Mouse (Mus musculus) intestine, postnatal 0 days (tissue): ENCODE results near the gene Cgref1. TPM values are rescaled to one million over a fixed set of nuclear protein-coding genes. Genes with fewer than 3 reads are reported as not detected.

ENCODE experiments used
- ATAC-seq: fragments of 200-750 bp; cut with Nextera tagmentation; 2 replicates; pipeline ENCODE4 v1.8.0; 2017; ENCODE audit warnings: mild to moderate bottlenecking, moderate TSS enrichment, moderate library complexity
- H3K27ac ChIP-seq: fragments of 300-500 bp; sonication (generic); 2 replicates; pipeline ENCODE4 v1.5.1; 2014; ENCODE audit warnings: mild to moderate bottlenecking, low read depth, low read length, moderate library complexity
- H3K27me3 ChIP-seq: fragments of 300-500 bp; sonication (generic); replicated peaks from 2 replicates; pipeline ENCODE4 v1.6.1; 2014; ENCODE audit warnings: low read length, mixed read lengths; ENCODE audit not compliant: control insufficient read depth, insufficient read depth
- H3K36me3 ChIP-seq: fragments of 300-500 bp; sonication (generic); 2 replicates; pipeline ENCODE4 v1.6.1; 2014; ENCODE audit warnings: mild to moderate bottlenecking, moderate library complexity; ENCODE audit not compliant: control insufficient read depth, insufficient read depth
- H3K4me1 ChIP-seq: fragments of 300-500 bp; sonication (generic); replicated peaks from 2 replicates; pipeline ENCODE4 v1.6.1; 2014; ENCODE audit warnings: antibody characterized with exemption, low read length, mixed read lengths; ENCODE audit not compliant: control insufficient read depth, insufficient read depth
- H3K4me2 ChIP-seq: fragments of 300-500 bp; sonication (generic); replicated peaks from 2 replicates; pipeline ENCODE4 v1.6.1; 2014; ENCODE audit warnings: low read depth, mild to moderate bottlenecking, moderate library complexity
- H3K4me3 ChIP-seq: fragments of 300-500 bp; sonication (generic); 2 replicates; pipeline ENCODE4 v1.5.1; 2014; ENCODE audit warnings: low read depth, low read length
- H3K9ac ChIP-seq: fragments of 300-500 bp; sonication (generic); 2 replicates; pipeline ENCODE4 v1.6.1; 2014; ENCODE audit warnings: mild to moderate bottlenecking, low read depth, low read length
- H3K9me3 ChIP-seq: fragments of 300-500 bp; sonication (generic); 2 replicates; pipeline ENCODE4 v1.6.1; 2016; ENCODE audit warnings: mixed run types; ENCODE audit not compliant: control insufficient read depth
- CTCF ChIP-seq: sonication (generic); IDR thresholded peaks from 2 replicates; pipeline ENCODE4 v1.5.1; 2016; ENCODE audit warnings: low read depth, mild to moderate bottlenecking, control low read depth, antibody characterized with exemption, moderate library complexity
- WGBS: fragments of 180-500 bp; shearing (Covaris S2); extraction: QIAGEN DNeasy Blood & Tissue Kit; methylation state at CpG from one replicate; pipeline ENCODE4 v1.1.7; 2014; 5-methylcytosine and 5-hydroxymethylcytosine counted together
- polyA plus RNA-seq: library from polyadenylated mRNA; unstranded; fragments of >200 nt; fragmentation: Nextera tagmentation; extraction: Ambion mirVana; gene quantifications from 2 replicates; pipeline ENCODE4 v1.2.1, GENCODE M21; 2015

Cgref1 gene
- polyA plus RNA-seq, 1 experiment from 2014 or later = 618 TPM

- H3K4me1 ChIP-seq = peaks cover 2% of the 10 kb centered on the region; the same call in 1 of the 2 replicates
- H3K36me3 ChIP-seq = no peaks in the 10 kb centered on the region
- peak; percentile 94 for ATAC-seq
- no peaks in the 10 kb centered on the region for H3K27me3 ChIP-seq
- peak overlapping the region; percentile 64; the same call in 1 of the 2 replicates for H3K27ac ChIP-seq
- no peaks in the 10 kb centered on the region for H3K9me3 ChIP-seq
- 0 out of 2 replicates have a peak overlapping the region, but pooled peaks have one; percentile 48 for H3K4me2 ChIP-seq
- no peak overlapping the region for H3K9ac ChIP-seq
- no peak for TF ChIP-seq CTCF
- H3K4me3 ChIP-seq = no peak overlapping the region
- WGBS = 28% methylated on average over 2 of the region's 2 CpGs
Observed at GRCm38 (mm10) chr5:30969440-30969839, 24.0 kb upstream of the Cgref1 start.

DNA sequence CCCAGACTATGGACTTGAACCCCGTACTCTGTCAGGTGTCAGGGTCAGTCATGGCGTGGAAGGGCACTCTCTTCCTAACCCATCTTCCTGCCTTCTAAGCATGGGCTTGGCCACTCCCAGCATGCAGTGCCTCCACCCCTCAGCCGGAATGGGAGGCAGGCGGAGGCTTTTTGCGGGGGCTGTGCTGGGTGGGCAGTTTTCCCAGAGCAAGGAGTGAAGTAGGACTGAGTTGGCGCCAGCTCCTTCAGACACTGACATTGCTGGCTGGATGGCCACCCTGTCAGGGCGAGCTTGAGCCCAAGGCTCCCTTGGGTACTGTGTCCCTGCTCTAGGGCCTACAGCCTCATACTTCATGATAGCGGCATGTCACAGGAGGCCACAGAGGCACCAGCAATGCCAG lies 23.0 kb upstream of the Cgref1 start, which contains the start of gene Tcf23:
Gene Tcf23 (plus strand): TSS at position 247 of the 400 bp plus-strand sequence.
- Histone ChIP-seq H3K4me2 (no peak within 1 kb of the TSS), H3K9me3 (no peaks in the 10 kb centered on the region), H3K27me3 (no peaks in the 10 kb centered on the region), H3K36me3 (no peaks in the 10 kb centered on the region), H3K27ac (peak within 1 kb of the TSS; percentile 64; the same call in 1 of the 2 replicates), H3K4me1 (peaks cover 2% of the 10 kb centered on the region; the same call in 1 of the 2 replicates), H3K4me3 (no peak within 1 kb of the TSS), H3K9ac (no peak within 1 kb of the TSS)
- no peak for TF ChIP-seq CTCF
- 59% methylated on average over 8 of the region's 8 CpGs for WGBS
- no peak for ATAC-seq

DNA sequence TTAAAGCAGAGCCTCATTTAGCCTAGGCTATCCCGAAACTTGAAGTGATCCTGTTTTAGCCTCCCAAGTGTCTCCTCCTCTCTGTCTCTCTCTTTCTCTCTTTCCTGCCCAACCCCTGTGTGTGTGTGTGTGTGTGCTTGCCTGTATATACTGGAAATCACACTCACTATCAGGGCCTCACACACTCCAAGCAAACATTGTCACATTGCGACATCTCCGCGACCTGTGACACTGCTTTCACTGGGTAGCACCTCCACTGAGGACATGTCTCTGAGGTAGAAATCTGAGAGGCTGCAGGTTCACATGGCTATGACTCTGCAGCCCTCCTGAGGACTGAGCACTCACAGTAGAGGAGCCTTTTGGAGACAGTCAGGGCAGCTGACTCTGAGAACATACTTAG lies 20.8 kb upstream of the Cgref1 start:
- Histone ChIP-seq H3K27ac (no peak overlapping the region), H3K36me3 (no peaks in the 10 kb centered on the region), H3K4me1 (peaks cover 2% of the 10 kb centered on the region; the same call in 1 of the 2 replicates), H3K9me3 (no peaks in the 10 kb centered on the region), H3K4me2 (no peak overlapping the region), H3K27me3 (no peaks in the 10 kb centered on the region), H3K4me3 (no peak overlapping the region), H3K9ac (no peak overlapping the region)
- WGBS = 56% methylated on average over 4 of the region's 4 CpGs
- no peak for TF ChIP-seq CTCF
- peak; percentile 17; the same call in 1 of the 2 replicates for ATAC-seq

DNA sequence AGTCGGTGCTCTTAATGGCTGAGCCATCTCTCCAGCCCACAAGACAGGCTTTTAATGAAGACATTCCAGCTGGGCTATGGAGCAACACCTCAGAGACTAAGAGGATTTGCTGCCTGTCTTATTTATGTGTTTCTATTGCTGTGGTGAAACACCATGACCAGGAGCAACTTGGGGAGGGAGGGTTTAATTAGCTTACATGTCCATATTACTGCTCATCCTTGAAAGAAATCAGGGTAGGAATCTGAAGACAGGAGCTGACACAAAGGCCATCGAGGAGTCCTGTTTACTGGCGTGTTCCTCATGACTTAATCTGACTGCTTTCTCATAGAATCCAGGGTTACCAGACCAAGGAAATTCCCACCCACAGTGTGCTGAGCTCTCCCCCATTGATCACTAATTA lies 18.5 kb upstream of the Cgref1 start:
- H3K4me2 ChIP-seq = no peak overlapping the region
- no peak overlapping the region for H3K9ac ChIP-seq
- H3K36me3 ChIP-seq = no peaks in the 10 kb centered on the region
- no peaks in the 10 kb centered on the region; the same call in 1 of the 2 replicates for H3K4me1 ChIP-seq
- no peak for TF ChIP-seq CTCF
- no peak overlapping the region for H3K4me3 ChIP-seq
- ATAC-seq = no peak
- WGBS = 78% methylated on average over 3 of the region's 3 CpGs
- no peaks in the 10 kb centered on the region for H3K27me3 ChIP-seq
- no peaks in the 10 kb centered on the region for H3K9me3 ChIP-seq
- H3K27ac ChIP-seq = no peak overlapping the region

- peaks cover 14% of the 10 kb centered on the region for H3K36me3 ChIP-seq
- 72% methylated on average over 10 of the region's 10 CpGs for WGBS
- H3K27ac ChIP-seq = 0 out of 2 replicates have a peak overlapping the region, but pooled peaks have one; percentile 42
- H3K4me3 ChIP-seq = no peak overlapping the region
- H3K4me2 ChIP-seq = no peak overlapping the region
- H3K4me1 ChIP-seq = peaks cover 3% of the 10 kb centered on the region; the same call in 1 of the 2 replicates
- H3K27me3 ChIP-seq = no peaks in the 10 kb centered on the region
- H3K9ac ChIP-seq = no peak overlapping the region
- no peaks in the 10 kb centered on the region for H3K9me3 ChIP-seq
- ATAC-seq = no peak
- no peak for TF ChIP-seq CTCF
Observed at GRCm38 (mm10) chr5:30961545-30962505, 16.4 kb upstream of the Cgref1 start.

- H3K36me3 ChIP-seq = peaks cover 17% of the 10 kb centered on the region
- WGBS = 80% methylated on average over 2 of the region's 2 CpGs
- no peak for TF ChIP-seq CTCF
- peak overlapping the region; percentile 91; the same call in 1 of the 2 replicates for H3K27ac ChIP-seq
- no peak overlapping the region for H3K9ac ChIP-seq
- H3K9me3 ChIP-seq = no peaks in the 10 kb centered on the region
- H3K27me3 ChIP-seq = no peaks in the 10 kb centered on the region
- peaks cover 3% of the 10 kb centered on the region; the same call in 1 of the 2 replicates for H3K4me1 ChIP-seq
- ATAC-seq = no peak
- H3K4me2 ChIP-seq = peak overlapping the region; percentile 69
- 0 out of 2 replicates have a peak overlapping the region, but pooled peaks have one; percentile 84 for H3K4me3 ChIP-seq
Observed at GRCm38 (mm10) chr5:30960814-30961213, 15.4 kb upstream of the Cgref1 start.
